Mouse (Mus musculus) hindbrain, postnatal 0 days (tissue): Measurements from ENCODE around the gene Cd63. TPM values are rescaled to one million over a fixed set of nuclear protein-coding genes. Genes with fewer than 3 reads are reported as not detected.

ENCODE experiments used
- ATAC-seq: fragments of 200-750 bp; cut with Nextera tagmentation; 2 replicates; pipeline ENCODE4 v1.8.0; 2017; ENCODE audit warnings: mild to moderate bottlenecking, moderate TSS enrichment, moderate library complexity
- DNase-seq: peaks from one replicate; pipeline ENCODE4 v3.0.0-alpha.2; 2015; ENCODE audit warnings: low spot score
- H3K27ac ChIP-seq: fragments of 300-500 bp; sonication (generic); 2 replicates; pipeline ENCODE4 v1.5.1; 2014; ENCODE audit warnings: mild to moderate bottlenecking
- H3K27me3 ChIP-seq: fragments of 300-500 bp; sonication (generic); 2 replicates; pipeline ENCODE4 v1.6.1; 2014; ENCODE audit warnings: low read length, mixed read lengths; ENCODE audit not compliant: insufficient read depth
- H3K36me3 ChIP-seq: fragments of 300-500 bp; sonication (generic); 2 replicates; pipeline ENCODE4 v1.6.1; 2014; ENCODE audit warnings: low read length, mixed read lengths; ENCODE audit not compliant: insufficient read depth
- H3K4me1 ChIP-seq: fragments of 300-500 bp; sonication (generic); 2 replicates; pipeline ENCODE4 v1.6.1; 2014; ENCODE audit warnings: antibody characterized with exemption, low read length, mixed read lengths; ENCODE audit not compliant: insufficient read depth
- H3K4me2 ChIP-seq: fragments of 300-500 bp; sonication (generic); 2 replicates; pipeline ENCODE4 v1.6.1; 2014; ENCODE audit warnings: low read depth, mild to moderate bottlenecking, low read length, moderate library complexity, mixed read lengths
- H3K4me3 ChIP-seq: fragments of 300-500 bp; sonication (generic); 2 replicates; pipeline ENCODE4 v1.5.1; 2014; ENCODE audit warnings: low read length
- H3K9ac ChIP-seq: fragments of 300-500 bp; sonication (generic); replicated peaks from 2 replicates; pipeline ENCODE4 v1.6.1; 2014; ENCODE audit warnings: mild to moderate bottlenecking, low read length, moderate library complexity, mixed read lengths
- H3K9me3 ChIP-seq: fragments of 300-500 bp; sonication (generic); 2 replicates; pipeline ENCODE4 v1.6.1; 2016; ENCODE audit warnings: low read length, mixed read lengths
- CTCF ChIP-seq: IDR thresholded peaks from 2 replicates; pipeline ENCODE4 v1.5.1; 2016; ENCODE audit warnings: antibody characterized with exemption, control low read depth, low read depth
- WGBS: fragments of 180-500 bp; shearing (Covaris S2); extraction: QIAGEN DNeasy Blood & Tissue Kit; methylation state at CpG from one replicate; pipeline ENCODE4 v1.1.7; 2014; 5-methylcytosine and 5-hydroxymethylcytosine counted together
- polyA plus RNA-seq: library from polyadenylated mRNA; unstranded; fragments of >200 nt; fragmentation: Nextera tagmentation; extraction: Ambion mirVana; gene quantifications from 2 replicates; pipeline ENCODE4 v1.2.1, GENCODE M21; 2015
- total RNA-seq: library from RNA; depleted of rRNA; stranded (reverse); fragments of >200 nt; gene quantifications from 2 replicates; pipeline ENCODE4 v1.2.3, GENCODE M21; 2014; rRNA removed

Gene Cd63
- total RNA-seq, result 35.2 and 40.9 TPM in 2 replicates
- 417 and 436 TPM in 2 replicates for polyA plus RNA-seq

GRCm38 (mm10) chr10:128900698-128901097, at the start of gene Cd63:
Gene Cd63 (plus strand): TSS chr10:128900989.
- Histone ChIP-seq H3K36me3 (no peaks in the 10 kb centered on the region), H3K4me2 (no peak within 1 kb of the TSS), H3K4me1 (peaks cover 13% of the 10 kb centered on the region; the same call in 1 of the 2 replicates), H3K27me3 (no peaks in the 10 kb centered on the region), H3K4me3 (no peak within 1 kb of the TSS), H3K9ac (no peak within 1 kb of the TSS), H3K27ac (no peak within 1 kb of the TSS), H3K9me3 (no peaks in the 10 kb centered on the region)
- TF ChIP-seq CTCF, result no peak
- DNase-seq, result no peak
- 93% methylated on average over 3 of the region's 3 CpGs for WGBS
- ATAC-seq, result no peak

- H3K4me3 ChIP-seq, result no peak overlapping the region
- no peaks in the 10 kb centered on the region for H3K27me3 ChIP-seq
- no peak overlapping the region for H3K27ac ChIP-seq
- no peaks in the 10 kb centered on the region for H3K9me3 ChIP-seq
- no peak for TF ChIP-seq CTCF
- ATAC-seq (no peak), DNase-seq (no peak)
- no peaks in the 10 kb centered on the region for H3K4me1 ChIP-seq
- H3K36me3 ChIP-seq, result peaks cover 13% of the 10 kb centered on the region
- no peak overlapping the region for H3K9ac ChIP-seq
- no peak overlapping the region for H3K4me2 ChIP-seq
These were observed 39.6 kb upstream of the Cd63 start for GRCm38 (mm10) chr10:128861176-128861575.

GRCm38 (mm10) chr10:128866042-128866441, 34.7 kb upstream of the Cd63 start:
- 87% methylated on average over 3 of the region's 3 CpGs for WGBS

GRCm38 (mm10) chr10:128866518-128866917, 34.3 kb upstream of the Cd63 start:
- H3K36me3 ChIP-seq, result no peaks in the 10 kb centered on the region
- DNase-seq (no peak), ATAC-seq (no peak)
- no peaks in the 10 kb centered on the region for H3K4me1 ChIP-seq
- H3K4me2 ChIP-seq, result no peak overlapping the region
- H3K27me3 ChIP-seq, result no peaks in the 10 kb centered on the region
- H3K27ac ChIP-seq, result no peak overlapping the region
- no peak overlapping the region for H3K9ac ChIP-seq
- TF ChIP-seq CTCF, result no peak
- no peaks in the 10 kb centered on the region for H3K9me3 ChIP-seq
- H3K4me3 ChIP-seq, result no peak overlapping the region
- WGBS, result 100% methylated on average over 1 of the region's 1 CpGs

More at GRCm38 (mm10) chr10:128866042-128866441, 34.7 kb upstream of the Cd63 start:
- Histone ChIP-seq H3K9me3 (no peaks in the 10 kb centered on the region), H3K36me3 (no peaks in the 10 kb centered on the region), H3K4me3 (no peak overlapping the region), H3K27ac (no peak overlapping the region), H3K27me3 (no peaks in the 10 kb centered on the region), H3K4me1 (no peaks in the 10 kb centered on the region), H3K9ac (no peak overlapping the region), H3K4me2 (no peak overlapping the region)
- ATAC-seq, result no peak
- no peak for DNase-seq
- TF ChIP-seq CTCF, result peak; percentile 43

- no peak overlapping the region for H3K4me3 ChIP-seq
- H3K4me1 ChIP-seq, result no peaks in the 10 kb centered on the region
- peaks cover 15% of the 10 kb centered on the region; the same call in 1 of the 2 replicates for H3K36me3 ChIP-seq
- DNase-seq, result no peak
- no peak for ATAC-seq
- no peak overlapping the region for H3K27ac ChIP-seq
- no peak overlapping the region for H3K4me2 ChIP-seq
- H3K27me3 ChIP-seq, result no peaks in the 10 kb centered on the region
- no peaks in the 10 kb centered on the region for H3K9me3 ChIP-seq
- 81% methylated on average over 3 of the region's 3 CpGs for WGBS
- no peak for TF ChIP-seq CTCF
- H3K9ac ChIP-seq, result no peak overlapping the region
These were observed 30.4 kb upstream of the Cd63 start for GRCm38 (mm10) chr10:128870341-128870740.

- ATAC-seq, result no peak
- no peaks in the 10 kb centered on the region for H3K4me1 ChIP-seq
- DNase-seq, result no peak
- H3K4me3 ChIP-seq, result no peak overlapping the region
- no peak for TF ChIP-seq CTCF
- peaks cover 17% of the 10 kb centered on the region; the same call in 1 of the 2 replicates for H3K36me3 ChIP-seq
- no peak overlapping the region for H3K4me2 ChIP-seq
- H3K9ac ChIP-seq, result no peak overlapping the region
- no peaks in the 10 kb centered on the region for H3K27me3 ChIP-seq
- H3K27ac ChIP-seq, result no peak overlapping the region
- H3K9me3 ChIP-seq, result no peaks in the 10 kb centered on the region
These were observed 22.5 kb upstream of the Cd63 start for GRCm38 (mm10) chr10:128878291-128878690.

- no peak for TF ChIP-seq CTCF
- WGBS, result 81% methylated on average over 2 of the region's 2 CpGs
These were observed 22.0 kb upstream of the Cd63 start for GRCm38 (mm10) chr10:128878811-128879210.

More at GRCm38 (mm10) chr10:128878811-128879210, 22.0 kb upstream of the Cd63 start:
- H3K9me3 ChIP-seq, result no peaks in the 10 kb centered on the region
- no peaks in the 10 kb centered on the region for H3K4me1 ChIP-seq
- no peak overlapping the region for H3K4me3 ChIP-seq
- ATAC-seq (no peak), DNase-seq (no peak)
- H3K9ac ChIP-seq, result no peak overlapping the region
- H3K4me2 ChIP-seq, result no peak overlapping the region
- peaks cover 12% of the 10 kb centered on the region; the same call in 1 of the 2 replicates for H3K36me3 ChIP-seq
- H3K27ac ChIP-seq, result no peak overlapping the region
- no peaks in the 10 kb centered on the region for H3K27me3 ChIP-seq
